Mouse (Mus musculus) hindbrain, embryonic 11.5 days (tissue): ENCODE data around the gene Olfr251. TPM values are rescaled to one million over a fixed set of nuclear protein-coding genes. Genes with fewer than 3 reads are reported as not detected.

Source experiments
- ATAC-seq: fragments of 200-750 bp; cut with Nextera tagmentation; 2 replicates; pipeline ENCODE4 v1.8.0; 2017; ENCODE audit warnings: mild to moderate bottlenecking, moderate TSS enrichment, moderate library complexity; ENCODE audit not compliant: low FRiP score
- DNase-seq: peaks from one replicate; pipeline ENCODE4 v3.0.0-alpha.2; 2015; ENCODE audit warnings: low spot score
- H3K27ac ChIP-seq: fragments of 300-500 bp; sonication (generic); 2 replicates; pipeline ENCODE4 v1.5.1; 2014; ENCODE audit warnings: mild to moderate bottlenecking, low read depth, low read length
- H3K27me3 ChIP-seq: fragments of 300-500 bp; sonication (generic); 2 replicates; pipeline ENCODE4 v1.6.1; 2014; ENCODE audit warnings: mild to moderate bottlenecking, low read length, moderate library complexity, mixed read lengths; ENCODE audit not compliant: control insufficient read depth, insufficient read depth
- H3K36me3 ChIP-seq: fragments of 300-500 bp; sonication (generic); 2 replicates; pipeline ENCODE4 v1.6.1; 2014; ENCODE audit warnings: mild to moderate bottlenecking, low read length, moderate library complexity, mixed read lengths; ENCODE audit not compliant: control insufficient read depth, insufficient read depth
- H3K4me1 ChIP-seq: fragments of 300-500 bp; sonication (generic); replicated peaks from 2 replicates; pipeline ENCODE4 v1.6.1; 2014; ENCODE audit warnings: low read length, mixed read lengths; ENCODE audit not compliant: control insufficient read depth, insufficient read depth
- H3K4me2 ChIP-seq: fragments of 300-500 bp; sonication (generic); replicated peaks from 2 replicates; pipeline ENCODE4 v1.6.1; 2014; ENCODE audit warnings: mild to moderate bottlenecking, low read depth, low read length
- H3K4me3 ChIP-seq: fragments of 300-500 bp; sonication (generic); 2 replicates; pipeline ENCODE4 v1.5.1; 2014; ENCODE audit warnings: low read depth, low read length
- H3K9ac ChIP-seq: fragments of 300-500 bp; sonication (generic); 2 replicates; pipeline ENCODE4 v1.6.1; 2014; ENCODE audit warnings: low read depth, low read length
- H3K9me3 ChIP-seq: fragments of 300-500 bp; sonication (generic); 2 replicates; pipeline ENCODE4 v1.6.1; 2016; ENCODE audit warnings: low read length; ENCODE audit not compliant: control insufficient read depth
- WGBS: fragments of 180-500 bp; shearing (Covaris S2); extraction: QIAGEN DNeasy Blood & Tissue Kit; methylation state at CpG from one replicate; pipeline ENCODE4 v1.1.7; 2014; 5-methylcytosine and 5-hydroxymethylcytosine counted together
- polyA plus RNA-seq: library from polyadenylated mRNA; unstranded; fragments of >200 nt; fragmentation: Nextera tagmentation; extraction: Ambion mirVana; gene quantifications from 2 replicates; pipeline ENCODE4 v1.2.1, GENCODE M21; 2014

Gene Olfr251
- polyA plus RNA-seq, 1 experiment from 2014 or later: not detected

- H3K4me1 ChIP-seq: no peaks in the 10 kb centered on the region
- H3K4me2 ChIP-seq: no peak within 1 kb of the TSS
- no peaks in the 10 kb centered on the region for H3K36me3 ChIP-seq
- no peak within 1 kb of the TSS for H3K27ac ChIP-seq
- ATAC-seq: no peak
- H3K27me3 ChIP-seq: no peaks in the 10 kb centered on the region
- H3K9me3 ChIP-seq: no peaks in the 10 kb centered on the region; the same call in 1 of the 2 replicates
- WGBS: 87% methylated on average over 1 of the region's 1 CpGs
- no peak within 1 kb of the TSS for H3K9ac ChIP-seq
- no peak for DNase-seq
- H3K4me3 ChIP-seq: no peak within 1 kb of the TSS
These were observed 52.3 kb downstream of the Olfr251 start, which contains the start of gene Olfr901 for GRCm38 (mm10) chr9:38429155-38429554. Gene Olfr901 (plus strand): TSS chr9:38429455.

Other genes starting within 250 kb of the Olfr251 start
- gene Olfr890, start 234.6 kb upstream of the Olfr251 start, polyA plus RNA-seq: not detected in 2 replicates
- not detected in 2 replicates for gene Olfr891, start 196.3 kb upstream of the Olfr251 start, polyA plus RNA-seq
- gene Olfr893, start 168.7 kb upstream of the Olfr251 start, polyA plus RNA-seq: not detected in 2 replicates
- not detected in 2 replicates for gene Olfr894, start 159.0 kb upstream of the Olfr251 start, polyA plus RNA-seq
- gene Olfr143, start 124.3 kb upstream of the Olfr251 start, polyA plus RNA-seq: not detected in 2 replicates
- gene Olfr895, start 109.2 kb upstream of the Olfr251 start, polyA plus RNA-seq: not detected in 2 replicates
- not detected in 2 replicates for gene Olfr896-ps1, start 86.0 kb upstream of the Olfr251 start, polyA plus RNA-seq
- gene Olfr25, start 48.0 kb upstream of the Olfr251 start, polyA plus RNA-seq: not detected in 2 replicates
- gene Olfr898, start 28.7 kb upstream of the Olfr251 start, polyA plus RNA-seq: not detected in 2 replicates
- not detected in 2 replicates for gene Olfr250, start 10.2 kb upstream of the Olfr251 start, polyA plus RNA-seq
- gene Olfr147, start 24.6 kb downstream of the Olfr251 start, polyA plus RNA-seq: not detected in 2 replicates
- gene Olfr901, start 52.4 kb downstream of the Olfr251 start, polyA plus RNA-seq: not detected in 2 replicates
- not detected in 2 replicates for gene Olfr902, start 70.6 kb downstream of the Olfr251 start, polyA plus RNA-seq
- gene Olfr904, start 86.1 kb downstream of the Olfr251 start, polyA plus RNA-seq: not detected in 2 replicates
- not detected in 2 replicates for gene Olfr905, start 94.0 kb downstream of the Olfr251 start, polyA plus RNA-seq
- gene Olfr906, start 110.0 kb downstream of the Olfr251 start, polyA plus RNA-seq: not detected in 2 replicates
- not detected in 2 replicates for gene Olfr907, start 118.7 kb downstream of the Olfr251 start, polyA plus RNA-seq
- not detected in 2 replicates for gene Olfr911-ps1, start 144.5 kb downstream of the Olfr251 start, polyA plus RNA-seq
- not detected in 2 replicates for gene Olfr910, start 160.8 kb downstream of the Olfr251 start, polyA plus RNA-seq
- gene Olfr912, start 203.1 kb downstream of the Olfr251 start, polyA plus RNA-seq: not detected in 2 replicates
- not detected in 2 replicates for gene Olfr913, start 215.7 kb downstream of the Olfr251 start, polyA plus RNA-seq
- gene Olfr914, start 228.0 kb downstream of the Olfr251 start, polyA plus RNA-seq: not detected in 2 replicates